Mouse (Mus musculus): Measurements from ENCODE around the gene Ppl. TPM values are rescaled to one million over a fixed set of nuclear protein-coding genes. Genes with fewer than 3 reads are reported as not detected.

Gene Ppl
- polyA plus RNA-seq, 1 experiment from 2014 or later, result 1.9 TPM

GRCm38 (mm10) chr16:5045322-5045721, 86.9 kb downstream of the Ppl start:
- H3K27ac ChIP-seq (ENCODE audit: low read length), result no peak overlapping the region
- no peak overlapping the region for H3K4me3 ChIP-seq (ENCODE audit: low read length)
- no peak for ATAC-seq (replicated peaks; ENCODE audit: extremely low read depth, insufficient read depth, low FRiP score)
- H3K4me1 ChIP-seq (ENCODE audit: control insufficient read depth, insufficient read depth, low read length), result peaks cover 15% of the 10 kb centered on the region
- H3K9ac ChIP-seq (ENCODE audit: low read length), result no peak overlapping the region
- peaks cover 40% of the 10 kb centered on the region for H3K36me3 ChIP-seq (ENCODE audit: control insufficient read depth, insufficient read depth)
- H3K4me2 ChIP-seq (ENCODE audit: low read depth, low read length), result no peak overlapping the region
- WGBS, result 95% methylated on average over 3 of the region's 3 CpGs
- no peaks in the 10 kb centered on the region for H3K9me3 ChIP-seq (replicated peaks; ENCODE audit: control insufficient read depth, low read length)
- H3K27me3 ChIP-seq (ENCODE audit: control insufficient read depth, insufficient read depth, low read length), result no peaks in the 10 kb centered on the region

GRCm38 (mm10) chr16:5036649-5037234, 95.5 kb downstream of the Ppl start:
- H3K36me3 ChIP-seq (ENCODE audit: control insufficient read depth, insufficient read depth), result peaks cover 71% of the 10 kb centered on the region
- H3K4me2 ChIP-seq (ENCODE audit: low read depth, low read length), result no peak overlapping the region
- no peak overlapping the region for H3K9ac ChIP-seq (ENCODE audit: low read length)
- no peak overlapping the region for H3K4me3 ChIP-seq (ENCODE audit: low read length)
- H3K9me3 ChIP-seq (replicated peaks; ENCODE audit: control insufficient read depth, low read length), result no peaks in the 10 kb centered on the region
- H3K27ac ChIP-seq (ENCODE audit: low read length), result no peak overlapping the region
- WGBS, result 78% methylated on average over 5 of the region's 5 CpGs
- no peak for ATAC-seq (replicated peaks; ENCODE audit: extremely low read depth, insufficient read depth, low FRiP score)
- H3K4me1 ChIP-seq (ENCODE audit: control insufficient read depth, insufficient read depth, low read length), result no peaks in the 10 kb centered on the region
- H3K27me3 ChIP-seq (ENCODE audit: control insufficient read depth, insufficient read depth, low read length), result no peaks in the 10 kb centered on the region

Other genes with a start within 250 kb of the Ppl start
- 128 and 132 TPM in 2 replicates for gene Mgrn1, start 246.2 kb downstream of the Ppl start, polyA plus RNA-seq (2015; fragmentation: Nextera tagmentation; extraction: Ambion mirVana)
- 119 and 125 TPM in 2 replicates for gene Nudt16l1, start 193.7 kb downstream of the Ppl start, polyA plus RNA-seq (2015; fragmentation: Nextera tagmentation; extraction: Ambion mirVana)
- gene Anks3, start 168.2 kb downstream of the Ppl start, polyA plus RNA-seq (2015; fragmentation: Nextera tagmentation; extraction: Ambion mirVana), result 34.8 and 36.6 TPM in 2 replicates
- gene Sept12, start 134.6 kb downstream of the Ppl start, polyA plus RNA-seq (2015; fragmentation: Nextera tagmentation; extraction: Ambion mirVana), result not detected in 2 replicates
- gene Smim22, start 125.1 kb downstream of the Ppl start, polyA plus RNA-seq (2015; fragmentation: Nextera tagmentation; extraction: Ambion mirVana), result 3.5 and 5.4 TPM in 2 replicates
- gene Rogdi, start 118.9 kb downstream of the Ppl start, polyA plus RNA-seq (2015; fragmentation: Nextera tagmentation; extraction: Ambion mirVana), result 55.1 and 58.9 TPM in 2 replicates
- gene Glyr1, start 82.6 kb downstream of the Ppl start, polyA plus RNA-seq (2015; fragmentation: Nextera tagmentation; extraction: Ambion mirVana), result 90.5 and 95.8 TPM in 2 replicates
- 13.4 and 14.0 TPM in 2 replicates for gene Ubn1, start 82.4 kb downstream of the Ppl start, polyA plus RNA-seq (2015; fragmentation: Nextera tagmentation; extraction: Ambion mirVana)
- 0.08 and 0.14 TPM in 2 replicates for gene Sec14l5, start 14.7 kb upstream of the Ppl start, polyA plus RNA-seq (2015; fragmentation: Nextera tagmentation; extraction: Ambion mirVana)
- 17.7 and 18.1 TPM in 2 replicates for gene Nagpa, start 71.6 kb upstream of the Ppl start, polyA plus RNA-seq (2015; fragmentation: Nextera tagmentation; extraction: Ambion mirVana)
- 7.2 and 12.9 TPM in 2 replicates for gene AU021092, start 89.9 kb upstream of the Ppl start, polyA plus RNA-seq (2015; fragmentation: Nextera tagmentation; extraction: Ambion mirVana)
- 29.0 and 30.3 TPM in 2 replicates for gene Alg1, start 101.2 kb upstream of the Ppl start, polyA plus RNA-seq (2015; fragmentation: Nextera tagmentation; extraction: Ambion mirVana)
- 25.7 and 26.2 TPM in 2 replicates for gene Eef2kmt, start 123.6 kb upstream of the Ppl start, polyA plus RNA-seq (2015; fragmentation: Nextera tagmentation; extraction: Ambion mirVana)

Data from heart, embryonic 16.5 days (tissue).